Mouse (Mus musculus): Measurements from ENCODE around the gene Krtap1-3. TPM values are rescaled to one million over a fixed set of nuclear protein-coding genes. Genes with fewer than 3 reads are reported as not detected.
"Not testable (repeated sequence)": the region's sequence is repeated elsewhere in the genome, so short reads cannot be mapped to it uniquely, and the experiment has no call there.

Gene Krtap1-3
- total RNA-seq (2021): not detected

- intact Hi-C loops (cut with DNase I): no loop called here
- no peak for DNase-seq (ENCODE audit: extremely low spot score in 1 of 2, low spot score in 2 of 2)
Observed at GRCm38 (mm10) chr11:99590981-99591380, at the start of gene Krtap1-3. Krtap1-3 (minus strand) TSS chr11:99591339.

DNA sequence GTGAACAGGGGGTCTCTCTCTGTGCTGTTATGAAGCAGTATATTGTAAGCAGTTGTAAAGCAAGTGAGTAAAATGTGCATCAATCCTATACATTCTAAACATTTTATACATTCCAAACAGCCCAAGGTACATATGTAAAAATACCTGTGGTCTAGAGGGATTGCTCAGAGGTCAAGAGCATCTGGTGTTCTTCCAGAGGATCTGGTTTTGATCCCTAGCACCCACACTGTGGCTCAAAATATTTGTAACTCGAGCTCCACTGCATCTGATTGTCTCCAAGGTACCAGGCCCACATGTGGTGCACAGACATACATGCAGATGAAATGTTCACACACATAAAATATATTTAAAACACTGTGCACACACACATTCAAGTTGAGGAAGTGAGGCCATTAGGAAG lies 49.8 kb upstream of the Krtap1-3 start:
- no peak for DNase-seq (ENCODE audit: extremely low spot score in 1 of 2, low spot score in 2 of 2)
- intact Hi-C loops (cut with DNase I): no loop called here

DNA sequence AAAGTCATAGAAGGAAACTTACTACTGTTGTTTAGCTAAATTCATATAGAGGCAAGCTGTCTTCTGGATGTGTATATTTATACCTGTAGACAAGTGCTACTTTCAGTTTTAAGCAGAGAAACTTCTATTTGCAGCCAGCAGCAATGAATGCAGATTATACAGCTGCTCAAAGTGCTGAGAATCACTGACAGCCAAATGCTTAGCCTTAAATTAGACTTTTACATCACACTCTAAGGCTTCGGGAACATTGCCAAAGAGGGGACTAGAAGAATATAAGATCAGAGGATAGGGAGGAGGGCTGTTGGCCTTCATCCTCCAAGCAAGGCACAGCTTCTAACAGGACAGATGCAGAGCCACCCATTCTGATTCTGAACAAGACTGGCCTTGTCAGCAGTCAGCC lies 45.9 kb upstream of the Krtap1-3 start:
- DNase-seq (ENCODE audit: extremely low spot score in 1 of 2, low spot score in 2 of 2): peak in 1 of 2 experiments; percentile 63
- intact Hi-C loops (cut with DNase I): no loop called here

DNA sequence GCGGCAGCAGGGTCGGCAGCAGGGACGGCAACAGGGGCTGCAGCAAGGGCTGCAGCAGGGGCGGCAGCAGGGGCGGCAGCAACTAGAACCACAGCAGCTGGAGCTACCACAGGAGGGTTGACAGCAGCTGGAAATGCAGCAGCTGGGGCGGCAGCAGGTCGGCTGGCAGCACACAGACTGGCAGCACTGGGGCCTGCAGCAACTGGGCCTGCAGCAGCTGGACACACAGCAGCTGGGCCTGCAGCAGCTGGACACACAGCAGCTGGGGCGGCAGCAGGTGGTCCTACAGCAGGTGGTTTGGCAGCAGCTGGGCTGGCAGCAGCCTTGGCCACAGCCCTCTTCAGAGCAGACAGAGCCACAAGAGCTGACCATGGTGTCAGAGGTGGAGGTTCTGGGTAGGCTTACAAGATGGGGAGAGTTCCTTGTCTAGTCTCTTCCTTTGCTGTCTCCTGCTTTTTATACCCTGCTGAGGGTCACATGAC lies 43.6 kb upstream of the Krtap1-3 start, which contains the start of gene Krtap4-2:
TSS of gene Krtap4-2 (minus strand) at position 432 of the 482 bp plus-strand sequence.
- intact Hi-C loops (cut with DNase I): no loop called here
- no peak for DNase-seq (ENCODE audit: extremely low spot score in 1 of 2, low spot score in 2 of 2)

GRCm38 (mm10) chr11:99633293-99633692 lies 42.2 kb upstream of the Krtap1-3 start:
- DNase-seq (ENCODE audit: extremely low spot score in 1 of 2, low spot score in 2 of 2): no peak

DNA sequence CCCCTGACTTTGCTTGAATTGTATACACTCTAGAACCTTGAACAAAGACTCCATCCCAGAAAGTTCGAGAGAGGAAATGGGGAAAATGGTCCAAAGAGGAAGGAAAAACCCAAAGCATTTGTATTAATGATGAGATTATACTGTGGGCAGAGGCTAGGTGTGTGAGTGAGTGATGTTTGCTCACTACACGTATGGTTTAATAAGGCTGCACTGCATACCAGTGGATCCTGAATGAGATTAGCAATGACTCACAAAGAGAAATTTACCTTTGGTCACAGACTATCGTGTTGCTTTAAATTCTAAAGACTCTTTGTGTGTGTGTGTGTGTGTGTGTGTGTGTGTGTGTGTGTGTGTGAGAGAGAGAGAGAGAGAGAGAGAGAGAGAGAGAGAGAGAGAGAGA lies 39.8 kb upstream of the Krtap1-3 start:
- intact Hi-C loops (cut with DNase I): no loop called here
- DNase-seq (ENCODE audit: extremely low spot score in 1 of 2, low spot score in 2 of 2): no peak

More at GRCm38 (mm10) chr11:99633293-99633692, 42.2 kb upstream of the Krtap1-3 start:
- intact Hi-C loops (cut with DNase I): no loop called here

DNA sequence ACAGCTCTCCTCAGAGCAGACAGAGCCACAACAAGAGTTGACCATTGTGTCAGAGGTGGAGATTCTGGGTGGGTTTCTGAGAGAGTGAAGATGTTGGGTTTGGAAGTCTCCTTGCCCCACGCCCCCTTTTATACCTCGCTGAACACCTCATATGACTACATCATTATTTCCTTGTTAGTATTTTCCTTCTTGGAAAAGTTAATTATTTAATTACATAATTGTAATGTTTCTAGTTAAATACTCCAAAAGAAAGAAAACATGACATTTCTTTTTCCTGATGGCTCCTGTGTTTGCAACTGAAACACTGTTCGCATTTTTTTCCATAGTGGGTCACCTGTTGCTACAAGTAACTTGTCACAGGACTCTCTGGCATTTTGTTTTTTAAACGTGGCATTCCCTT lies 37.0 kb upstream of the Krtap1-3 start, which contains the start of gene Krtap4-1:
TSS of gene Krtap4-1 (minus strand) at position 101 of the 400 bp plus-strand sequence.
- no peak for DNase-seq (ENCODE audit: extremely low spot score in 1 of 2, low spot score in 2 of 2)
- intact Hi-C loops (cut with DNase I): no loop called here

DNA sequence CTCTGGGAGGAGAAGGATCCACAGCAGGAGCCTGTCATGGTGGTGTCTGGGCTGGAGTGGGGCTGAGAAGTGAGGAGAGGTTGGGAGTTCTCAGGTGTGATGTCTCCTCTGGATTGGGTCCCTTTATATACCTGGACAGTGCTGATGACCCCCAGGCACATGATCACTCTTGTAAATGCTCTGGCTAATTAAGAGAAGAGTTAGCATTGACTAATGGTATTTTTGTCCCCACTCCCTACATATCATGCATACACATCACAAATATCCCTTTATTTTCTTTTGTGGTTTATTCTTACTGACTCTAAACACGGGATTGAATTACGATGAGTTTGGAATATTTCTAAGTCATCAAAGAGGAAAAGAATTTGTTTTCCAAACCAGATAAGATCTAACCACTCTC lies 29.2 kb upstream of the Krtap1-3 start, which contains the start of gene Gm11562:
TSS of gene Gm11562 (minus strand) at position 101 of the 400 bp plus-strand sequence.
- intact Hi-C loops (cut with DNase I): no loop called here
- DNase-seq (ENCODE audit: extremely low spot score in 1 of 2, low spot score in 2 of 2): no peak

- DNase-seq (ENCODE audit: extremely low spot score in 1 of 2, low spot score in 2 of 2): no peak
- intact Hi-C loops (cut with DNase I): no loop called here
Observed at GRCm38 (mm10) chr11:99614796-99615363, 23.7 kb upstream of the Krtap1-3 start, which contains the start of gene Krtap2-4. Krtap2-4 (minus strand) TSS chr11:99614846.

- intact Hi-C loops (cut with DNase I); DNase-seq (ENCODE audit: extremely low spot score in 1 of 2, low spot score in 2 of 2): not testable (repeated sequence)
Observed at GRCm38 (mm10) chr11:99610089-99610488, 18.9 kb upstream of the Krtap1-3 start, which contains the start of gene Gm11937. Gm11937 (minus strand) TSS chr11:99610189.

DNA sequence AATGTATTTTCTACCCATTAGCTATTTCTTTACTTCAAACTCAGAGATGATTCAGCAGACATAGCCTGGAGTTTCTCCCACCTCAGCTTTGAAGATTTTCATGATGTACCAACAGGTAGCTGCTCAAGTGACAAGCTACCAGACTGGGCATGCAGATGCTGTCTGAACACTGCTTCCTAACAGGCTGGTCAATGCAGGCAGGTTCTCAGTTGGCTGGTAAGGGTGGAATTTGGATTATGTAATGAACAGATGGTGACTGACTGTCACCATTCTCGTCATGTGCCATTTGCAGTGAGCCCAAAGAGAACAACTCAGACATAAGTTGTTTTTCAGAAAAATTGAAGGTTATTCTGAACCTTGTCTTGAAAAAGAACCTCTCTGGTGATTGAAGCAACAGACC lies 18.0 kb upstream of the Krtap1-3 start:
- intact Hi-C loops (cut with DNase I): no loop called here
- peak in 1 of 2 experiments; percentile 15 for DNase-seq (ENCODE audit: extremely low spot score in 1 of 2, low spot score in 2 of 2)

- intact Hi-C loops (cut with DNase I); DNase-seq (ENCODE audit: extremely low spot score in 1 of 2, low spot score in 2 of 2): not testable (repeated sequence)
Observed at GRCm38 (mm10) chr11:99603208-99603607, 12.1 kb upstream of the Krtap1-3 start, which contains the start of gene Gm11938. Gm11938 (minus strand) TSS chr11:99603308.

DNA sequence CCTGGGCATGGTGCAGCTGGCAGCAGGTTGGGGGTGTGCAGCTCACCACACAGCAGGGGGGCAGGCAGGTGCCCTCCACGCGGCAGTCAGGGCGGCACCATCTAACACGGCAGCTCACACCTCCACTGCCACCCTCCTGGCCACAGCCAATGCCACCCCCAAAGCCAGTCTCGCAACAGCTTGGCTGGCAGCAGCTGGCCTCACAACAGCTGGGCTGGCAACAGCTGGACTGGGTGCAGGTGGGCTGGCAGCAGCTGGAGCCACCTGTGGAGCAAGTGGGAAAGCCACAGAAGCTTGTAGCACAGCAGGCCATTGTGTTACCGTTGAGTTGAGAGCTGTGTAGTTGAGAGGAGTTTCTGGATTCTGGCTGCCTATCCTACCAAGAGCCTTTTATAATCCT lies 6.6 kb upstream of the Krtap1-3 start, which contains the start of gene Krtap9-3:
TSS of gene Krtap9-3 (minus strand) at position 364 of the 400 bp plus-strand sequence.
- intact Hi-C loops (cut with DNase I); DNase-seq (ENCODE audit: extremely low spot score in 1 of 2, low spot score in 2 of 2): not testable (repeated sequence)

DNA sequence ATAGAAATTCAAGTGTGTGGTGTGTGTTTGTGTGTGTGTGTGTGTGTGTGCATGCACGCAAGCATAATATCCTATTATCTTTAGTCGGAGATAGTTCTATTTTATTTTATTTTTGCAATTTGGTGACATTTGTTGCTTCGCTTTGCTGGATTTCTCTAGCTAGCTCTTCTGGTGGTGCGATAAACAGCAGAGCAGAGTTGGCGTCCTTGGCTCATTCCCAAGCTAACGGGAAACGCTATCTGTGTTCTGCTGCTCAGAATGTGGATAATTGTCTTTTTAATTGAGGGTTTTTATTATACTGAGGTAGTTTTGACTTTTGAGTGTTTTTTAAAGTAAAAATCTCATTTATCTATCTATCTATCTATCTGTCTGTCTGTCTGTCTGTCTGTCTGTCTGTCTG lies 6.0 kb downstream of the Krtap1-3 start:
- intact Hi-C loops (cut with DNase I): no loop called here
- DNase-seq (ENCODE audit: extremely low spot score in 1 of 2, low spot score in 2 of 2): no peak

DNA sequence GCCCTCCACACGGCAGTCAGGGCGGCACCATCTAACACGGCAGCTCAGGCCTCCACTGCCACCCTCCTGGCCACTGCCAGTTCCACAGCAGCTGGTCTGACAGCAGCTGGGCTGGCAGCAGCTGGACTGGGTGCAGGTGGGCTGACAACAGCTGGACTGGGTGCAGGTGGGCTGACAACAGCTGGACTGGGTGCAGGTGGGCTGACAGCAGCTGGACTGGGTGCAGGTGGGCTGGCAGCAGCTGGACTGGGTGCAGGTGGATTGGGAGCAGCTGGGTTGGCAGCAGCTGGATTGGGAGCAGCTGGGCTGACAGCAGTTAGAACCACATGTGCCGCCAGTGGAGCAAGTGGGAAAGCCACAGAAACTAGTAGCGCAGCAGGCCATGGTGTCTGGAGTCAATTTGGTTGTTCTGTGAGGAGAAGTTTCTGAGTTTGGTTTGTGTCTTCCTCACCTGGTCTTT lies 7.9 kb downstream of the Krtap1-3 start, which contains the start of gene Krtap1-4:
TSS of gene Krtap1-4 (minus strand) at position 410 of the 460 bp plus-strand sequence.
- DNase-seq (ENCODE audit: extremely low spot score in 1 of 2, low spot score in 2 of 2): no peak
- intact Hi-C loops (cut with DNase I): no loop called here

- no peak for DNase-seq (ENCODE audit: extremely low spot score in 1 of 2, low spot score in 2 of 2)
- intact Hi-C loops (cut with DNase I): no loop called here
Observed at GRCm38 (mm10) chr11:99581564-99581963, 9.6 kb downstream of the Krtap1-3 start.

DNA sequence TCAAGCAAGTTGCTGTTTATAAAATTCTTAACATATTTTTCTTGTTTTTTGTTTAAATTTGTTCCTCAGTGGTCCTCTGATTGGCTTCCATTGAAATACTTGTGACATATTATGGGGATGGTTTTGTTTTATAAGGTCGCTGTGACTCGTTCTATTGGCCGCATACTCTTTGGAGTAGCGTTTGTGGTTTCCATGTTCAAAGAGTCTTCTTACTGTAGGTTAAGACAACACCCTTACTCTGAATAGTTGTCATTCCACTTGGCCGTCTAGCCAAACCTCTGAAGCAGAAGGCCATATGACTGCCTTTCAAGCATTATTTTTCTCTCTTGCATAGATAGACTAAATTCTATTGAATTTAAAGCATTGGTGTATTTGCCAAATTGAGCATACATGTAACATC lies 10.1 kb downstream of the Krtap1-3 start:
- intact Hi-C loops (cut with DNase I): no loop called here
- no peak for DNase-seq (ENCODE audit: extremely low spot score in 1 of 2, low spot score in 2 of 2)

GRCm38 (mm10) chr11:99580636-99581035 lies 10.5 kb downstream of the Krtap1-3 start, which contains the start of gene Krtap1-5:
Krtap1-5 (minus strand) TSS chr11:99581016.
- intact Hi-C loops (cut with DNase I): no loop called here
- DNase-seq (ENCODE audit: extremely low spot score in 1 of 2, low spot score in 2 of 2): no peak

- peak; percentile 42 to 63 for DNase-seq (ENCODE audit: extremely low spot score in 1 of 2, low spot score in 2 of 2)
- intact Hi-C loops (cut with DNase I): loop anchor here (5.0 kb wide), 1 partner anchor 107 kb away; no protein-coding TSS in a partner anchor
Observed at GRCm38 (mm10) chr11:99574106-99574505, 17.0 kb downstream of the Krtap1-3 start.

DNA sequence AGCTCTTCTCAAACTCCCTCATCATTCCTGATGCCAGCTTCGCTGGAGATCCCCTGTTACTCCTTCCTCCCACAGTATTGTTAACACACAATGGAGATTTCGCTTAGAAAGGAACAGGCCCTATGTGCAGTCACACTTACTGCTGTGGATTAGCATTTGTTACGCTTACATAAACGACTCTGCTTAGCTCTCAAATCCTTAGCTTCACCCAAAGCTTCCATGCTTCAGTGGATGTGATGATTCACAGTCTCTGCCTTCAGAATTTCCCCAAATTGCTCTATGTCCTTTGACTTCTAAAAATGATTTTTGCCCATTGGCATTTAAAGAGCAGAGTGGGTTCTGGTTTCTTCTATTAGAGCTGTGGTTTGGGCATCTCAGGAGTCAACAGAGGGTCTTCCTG lies 18.0 kb downstream of the Krtap1-3 start:
- no peak for DNase-seq (ENCODE audit: extremely low spot score in 1 of 2, low spot score in 2 of 2)
- intact Hi-C loops (cut with DNase I): loop anchor here (5.0 kb wide), 1 partner anchor 106 kb away; no protein-coding TSS in a partner anchor
